Mouse (Mus musculus): ENCODE measurements around the gene Fhl4.

Fhl4 gene

DNA sequence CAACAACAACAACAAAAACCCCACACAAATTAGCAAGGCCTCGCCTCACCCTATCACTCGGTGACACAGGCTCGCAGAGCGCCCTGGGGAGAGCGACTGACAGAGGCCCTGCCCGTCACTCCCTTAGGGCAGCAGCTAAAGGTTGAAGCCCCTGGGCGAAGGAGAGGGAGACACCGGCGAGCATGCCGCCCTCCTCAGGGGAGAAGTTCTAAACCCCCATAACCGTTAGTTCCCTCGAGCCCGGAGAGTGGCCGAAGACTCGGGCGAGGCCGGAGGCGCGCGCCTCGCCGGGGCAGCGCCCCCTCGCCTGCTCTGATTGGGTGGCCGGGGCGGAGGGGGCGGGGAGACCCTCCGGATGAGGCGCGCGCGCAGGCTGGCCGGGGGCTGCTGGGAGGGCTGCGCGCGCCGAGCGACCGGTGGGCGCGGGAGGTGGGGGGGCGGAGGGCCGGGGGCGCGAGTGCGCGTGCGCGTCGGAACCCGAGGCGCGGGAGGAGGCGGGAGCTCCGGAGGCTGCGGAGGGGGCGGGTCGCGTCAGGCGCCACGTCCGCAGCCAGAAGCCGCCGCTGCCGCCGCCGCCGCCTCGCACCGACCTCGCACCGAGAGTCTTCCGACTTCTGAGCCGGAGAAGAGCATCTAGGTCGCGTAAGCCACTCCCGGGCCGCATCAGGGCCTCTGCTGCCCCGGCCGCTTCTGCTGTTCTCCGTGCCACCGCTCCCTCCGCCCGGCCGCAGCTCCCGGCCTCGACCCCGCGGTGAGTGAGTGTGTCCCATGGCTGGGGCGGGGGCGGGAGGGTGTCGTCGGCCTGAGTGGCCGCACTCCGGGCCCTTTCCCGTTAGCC lies at the start of gene Fhl4, which contains the start of gene Tmem263:
TSS of gene Fhl4 (minus strand) at position 249 of the 838 bp plus-strand sequence.
TSS of gene Tmem263 (plus strand) at position 381 of the 838 bp plus-strand sequence.
- peak; percentile 99 for DNase-seq

DNA sequence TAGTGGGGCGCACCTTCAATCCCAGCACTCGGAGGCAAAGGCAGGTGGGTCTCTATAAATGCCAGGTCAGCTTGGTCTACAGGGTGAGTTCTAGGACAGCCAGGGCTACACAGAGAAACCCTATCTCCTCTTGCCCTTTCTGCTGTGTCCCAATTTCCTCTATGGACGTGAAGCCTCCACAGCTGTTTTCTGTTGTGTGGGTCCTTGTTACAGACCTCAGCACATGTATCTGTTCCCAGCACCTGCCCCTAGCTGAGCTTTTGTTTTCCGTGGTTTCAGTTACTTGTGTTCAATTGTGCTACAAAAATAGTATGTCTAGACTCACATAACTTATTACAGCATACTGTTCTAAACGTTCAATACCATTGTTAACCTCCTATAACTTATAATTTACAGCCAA lies 46.9 kb upstream of the Fhl4 start:
- no peak for DNase-seq

DNA sequence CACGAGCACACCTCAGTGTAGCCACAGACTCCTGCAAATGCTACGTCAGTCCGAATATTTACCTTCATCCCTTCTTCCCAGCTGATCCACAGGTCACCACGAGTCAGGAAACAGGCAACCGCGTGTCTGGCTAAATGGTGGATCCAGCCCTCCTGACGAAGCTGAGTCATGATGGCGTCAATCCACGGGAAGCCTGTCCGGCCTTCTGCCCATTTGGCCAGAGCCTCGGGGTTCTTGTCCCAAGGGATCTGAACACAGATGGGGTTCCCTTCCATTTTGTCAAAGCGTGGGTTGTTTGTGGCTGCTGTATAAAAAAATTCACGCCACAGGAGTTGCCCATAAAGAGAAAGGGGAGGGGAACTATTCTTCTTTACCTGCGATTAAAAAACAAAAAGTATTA lies 44.0 kb upstream of the Fhl4 start:
- DNase-seq, result peak; percentile 84

DNA sequence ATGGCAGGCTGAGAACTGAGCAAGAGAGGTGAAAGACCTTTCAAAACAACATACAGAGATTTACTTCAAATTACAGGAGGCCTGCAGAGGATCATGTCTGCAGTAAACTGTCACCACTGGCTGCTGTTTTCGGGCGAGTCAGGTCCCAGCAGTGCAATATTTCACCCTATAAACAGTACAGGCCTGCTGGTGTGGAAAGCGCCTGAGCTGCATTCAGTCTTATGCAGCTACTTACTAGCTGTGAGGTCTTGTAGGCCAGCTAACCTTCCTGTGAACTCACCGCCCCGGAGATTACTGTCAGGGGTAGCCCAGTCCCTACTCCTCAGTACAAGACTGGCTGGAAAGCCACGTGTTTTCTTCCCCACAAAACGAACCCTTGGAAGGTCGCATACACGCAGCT lies 39.2 kb upstream of the Fhl4 start:
- no peak for DNase-seq

DNA sequence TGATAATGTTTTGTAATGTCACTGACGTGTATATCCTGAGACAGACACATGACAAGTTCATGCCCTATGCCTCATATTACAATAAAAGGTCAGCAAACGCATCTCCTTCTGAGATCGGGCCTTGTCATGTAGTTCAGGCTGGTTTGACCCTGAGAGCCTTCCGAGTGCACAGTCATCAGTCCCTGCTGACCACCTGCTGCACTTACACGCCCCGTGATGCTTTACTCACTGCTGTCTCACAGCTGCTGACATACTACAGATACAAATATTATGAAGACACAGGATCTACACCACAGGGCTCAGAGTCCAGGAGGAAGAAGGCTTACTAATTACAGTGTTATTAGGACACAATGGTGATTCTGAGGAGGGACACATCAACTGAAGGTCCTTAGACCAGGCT lies 34.3 kb upstream of the Fhl4 start:
- DNase-seq, result peak; percentile 72

DNA sequence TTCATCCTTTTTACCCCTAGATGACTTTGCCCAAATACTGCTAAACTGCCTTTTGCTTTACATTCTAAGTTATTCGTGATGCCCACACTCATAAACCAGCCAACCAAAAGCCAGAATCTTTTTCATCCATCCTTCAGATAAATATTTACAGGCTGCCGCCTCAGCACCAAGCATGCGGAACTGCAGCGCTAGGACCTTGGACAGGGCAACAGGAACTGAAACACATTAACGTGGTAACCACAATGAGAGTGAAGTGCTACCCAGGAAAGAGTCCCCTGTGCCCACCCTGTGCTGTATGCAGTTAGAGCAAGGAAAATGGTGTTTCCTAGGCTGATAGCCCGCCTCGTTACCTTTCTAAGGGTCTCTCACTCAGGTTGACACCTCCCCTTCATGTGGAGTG lies 26.2 kb upstream of the Fhl4 start:
- peak; percentile 88 for DNase-seq

DNA sequence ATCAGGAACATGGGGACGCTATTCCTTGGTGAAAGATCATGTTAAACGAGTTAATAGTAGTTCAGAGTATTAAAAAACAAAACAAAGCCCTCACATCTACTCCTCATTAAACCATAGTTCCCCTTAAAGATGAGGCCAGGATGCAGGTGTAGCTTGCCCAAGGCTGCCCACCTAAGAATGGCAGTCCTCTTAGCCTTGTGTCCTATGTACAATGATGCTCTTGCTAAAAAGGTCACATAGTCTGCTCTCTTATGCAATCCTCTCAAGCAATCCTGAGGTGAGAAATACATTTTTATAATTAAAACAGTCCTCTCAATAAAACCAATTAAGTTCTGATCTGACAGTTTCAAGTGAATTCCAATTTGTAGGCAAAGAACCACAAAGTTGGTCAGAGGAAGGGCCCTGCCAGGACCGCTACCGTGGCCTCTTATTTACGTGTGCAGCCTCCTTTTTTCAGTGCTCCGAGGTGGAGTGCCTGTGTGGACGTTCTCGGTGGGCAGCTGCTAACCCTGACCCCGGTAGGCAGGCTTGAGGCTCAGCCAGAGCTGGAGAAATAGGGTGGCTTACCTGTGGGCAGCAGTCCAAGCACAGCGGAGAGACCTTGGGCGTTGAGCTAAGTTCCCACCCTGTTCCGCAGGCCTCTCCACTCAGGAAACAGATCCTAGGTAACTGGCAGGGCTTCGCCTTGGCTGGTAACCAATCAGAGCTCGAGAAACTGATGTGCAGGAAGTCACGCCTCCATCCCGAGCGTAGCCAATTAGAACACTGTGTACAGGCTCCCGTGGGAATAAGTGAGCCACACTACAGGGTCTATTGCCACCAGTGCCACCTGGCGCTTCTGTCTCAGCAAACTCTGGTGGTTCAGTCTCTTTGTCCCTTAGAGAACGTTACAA lies 25.3 kb upstream of the Fhl4 start, which contains the start of gene Mterf2:
TSS of gene Mterf2 (minus strand) at position 633 of the 893 bp plus-strand sequence.
- DNase-seq, result peak; percentile 100

DNA sequence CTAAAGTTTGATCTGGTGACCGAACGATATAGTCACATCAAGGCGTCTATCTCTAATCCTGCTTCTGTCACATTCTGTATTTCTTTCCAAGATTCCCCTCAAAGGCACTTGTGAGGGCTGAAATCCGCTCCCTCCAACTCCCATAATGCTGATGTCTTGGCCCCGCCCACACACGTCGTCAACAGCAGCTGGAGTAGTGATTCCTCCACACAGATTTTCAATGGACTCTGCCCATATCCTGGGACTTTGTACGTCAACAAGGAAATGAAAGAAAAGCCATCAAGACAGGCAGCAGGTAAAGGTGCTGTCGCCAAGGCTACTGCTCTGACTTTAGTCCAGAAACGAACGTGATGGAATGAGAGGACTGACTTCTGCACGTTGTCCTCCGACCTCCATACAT lies 22.9 kb upstream of the Fhl4 start:
- DNase-seq, result no peak

DNA sequence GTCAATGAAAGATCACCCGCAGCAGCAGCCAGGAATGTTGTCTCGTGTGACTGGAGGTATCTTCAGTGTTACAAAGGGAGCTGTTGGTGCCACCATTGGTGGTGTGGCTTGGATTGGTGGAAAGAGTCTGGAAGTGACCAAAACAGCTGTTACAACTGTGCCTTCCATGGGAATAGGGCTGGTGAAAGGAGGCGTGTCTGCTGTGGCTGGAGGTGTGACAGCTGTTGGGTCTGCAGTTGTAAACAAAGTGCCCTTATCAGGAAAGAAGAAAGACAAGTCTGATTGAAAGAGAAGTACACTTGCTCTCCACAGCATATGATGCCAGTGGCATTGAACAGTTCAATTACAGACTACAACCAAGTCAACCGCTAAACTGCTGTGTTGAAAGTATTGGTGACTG lies 12.1 kb upstream of the Fhl4 start:
- peak; percentile 84 for DNase-seq

DNA sequence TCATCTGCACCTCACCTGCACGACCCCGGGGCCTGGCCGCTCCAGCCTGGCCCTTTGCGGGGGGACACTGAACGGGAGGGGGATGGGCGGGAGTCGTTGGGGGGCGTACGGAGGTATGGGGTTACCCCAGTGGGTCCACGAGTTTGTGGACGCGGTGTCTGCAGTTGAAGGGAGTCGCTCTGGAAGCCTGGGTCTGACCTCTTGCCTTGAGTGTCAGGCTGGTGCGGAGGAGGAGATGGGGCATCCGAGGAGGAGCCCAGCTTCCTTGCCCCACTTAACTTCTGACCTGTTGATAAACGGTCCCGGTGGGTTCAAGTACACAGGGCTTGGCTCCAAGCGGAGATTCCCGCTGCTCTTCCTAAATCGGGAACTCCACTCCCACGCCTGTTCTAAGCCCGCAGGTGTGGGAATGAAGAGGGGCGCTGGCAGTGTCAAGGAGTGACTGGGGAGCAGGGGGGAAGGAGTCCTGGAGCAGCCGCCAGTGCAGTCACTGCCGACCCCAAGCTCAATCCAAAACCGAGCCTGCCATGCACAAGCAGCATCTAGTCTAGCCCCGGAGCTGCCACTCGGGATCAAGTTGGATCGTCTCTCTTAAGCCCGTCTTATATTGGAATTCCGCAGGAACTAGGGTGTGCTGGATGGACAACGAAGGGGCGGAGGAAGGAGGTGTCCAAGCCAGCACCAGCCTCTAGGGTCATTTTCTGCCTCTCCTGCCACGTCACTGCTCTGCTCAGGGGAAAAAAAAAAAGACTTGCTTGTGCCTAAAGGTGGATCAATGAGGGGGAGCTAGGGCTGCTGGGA lies 990 bp upstream of the Fhl4 start:
- peak; percentile 95 for DNase-seq

DNA sequence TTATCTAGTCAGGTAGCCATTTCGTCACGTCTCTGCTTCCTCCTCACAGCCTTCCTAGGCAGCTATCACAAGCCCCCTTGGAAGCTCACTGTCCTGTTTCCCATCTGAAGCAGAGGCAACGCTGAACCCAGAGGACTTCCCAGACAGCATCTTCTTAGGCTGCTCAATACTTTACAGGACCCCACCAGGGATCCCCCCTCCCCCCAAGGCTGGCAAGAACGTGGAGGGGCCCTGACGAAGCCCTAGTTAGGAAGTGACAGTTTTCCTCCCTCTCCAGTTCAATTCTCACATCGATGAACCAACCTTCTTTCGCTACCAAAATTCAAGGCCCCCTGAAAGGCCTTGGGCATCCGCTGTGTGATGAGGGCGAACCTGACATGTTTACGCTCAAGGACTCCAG lies 454 bp downstream of the Fhl4 start:
- DNase-seq, result no peak

DNA sequence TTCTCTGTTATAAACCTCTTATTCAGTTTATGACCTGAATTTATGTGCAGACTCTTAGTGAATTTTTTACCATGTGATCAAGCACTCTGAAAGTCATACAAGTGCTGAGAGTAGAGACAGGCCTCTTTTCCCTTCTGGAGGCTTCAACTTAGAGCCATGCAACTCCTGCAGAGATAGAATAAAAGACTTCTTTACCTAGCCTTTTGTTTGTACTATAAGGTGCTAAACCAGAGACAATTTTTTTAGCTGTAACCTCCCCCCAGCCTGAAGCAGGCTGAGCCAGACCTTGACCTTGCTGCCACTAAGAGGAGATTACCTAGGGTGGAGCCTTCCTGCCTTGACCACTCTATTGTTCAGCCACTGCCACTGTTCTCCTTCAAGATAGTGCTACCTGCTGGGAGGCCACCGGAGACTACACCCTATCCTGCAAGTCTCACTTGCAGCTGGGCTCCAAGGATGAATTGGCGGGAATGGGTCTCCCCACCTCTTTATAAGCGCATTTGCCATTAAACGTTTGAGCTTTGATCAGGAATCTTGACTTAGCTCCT lies 30.6 kb downstream of the Fhl4 start:
- DNase-seq, result peak; percentile 74

DNA sequence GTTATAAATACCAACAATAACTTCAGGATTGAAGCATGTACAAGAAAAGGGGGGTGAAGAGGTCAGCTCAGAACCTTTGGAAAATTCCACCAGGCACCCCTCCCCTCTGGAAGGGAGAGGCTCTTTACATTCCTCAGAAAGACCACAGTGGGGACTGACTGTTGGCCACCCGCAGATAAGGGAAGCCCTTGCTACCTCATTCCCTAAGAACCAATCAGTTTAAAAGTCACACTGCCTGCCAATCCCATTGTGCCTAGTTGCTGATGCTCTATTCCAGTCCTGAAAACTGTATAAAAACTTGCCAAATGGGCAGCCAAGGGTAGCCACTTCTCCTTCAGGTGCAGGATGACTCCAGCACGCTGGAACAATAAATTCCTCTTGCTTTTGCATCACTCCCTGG lies 47.4 kb downstream of the Fhl4 start:
- DNase-seq, result peak; percentile 70

DNA sequence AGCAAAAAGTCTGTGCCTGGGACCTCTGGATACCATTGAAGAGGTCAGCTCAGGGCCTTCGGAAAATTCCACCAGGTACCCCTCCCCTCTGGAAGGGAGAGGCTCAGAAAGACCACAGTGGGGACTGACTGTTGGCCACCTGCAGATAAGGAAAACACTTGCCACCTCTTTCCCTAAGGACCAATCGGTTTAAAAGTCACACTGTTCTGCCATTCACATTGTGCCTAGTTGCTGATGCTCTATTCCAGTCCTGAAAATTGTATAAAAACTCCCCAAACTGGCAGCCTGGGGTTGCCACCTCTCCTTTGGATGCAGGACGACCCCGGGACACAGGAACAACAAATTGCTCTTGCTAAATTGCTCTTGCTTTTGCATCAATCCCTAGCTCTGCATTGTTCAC lies 49.8 kb downstream of the Fhl4 start:
- peak; percentile 71 for DNase-seq

DNA sequence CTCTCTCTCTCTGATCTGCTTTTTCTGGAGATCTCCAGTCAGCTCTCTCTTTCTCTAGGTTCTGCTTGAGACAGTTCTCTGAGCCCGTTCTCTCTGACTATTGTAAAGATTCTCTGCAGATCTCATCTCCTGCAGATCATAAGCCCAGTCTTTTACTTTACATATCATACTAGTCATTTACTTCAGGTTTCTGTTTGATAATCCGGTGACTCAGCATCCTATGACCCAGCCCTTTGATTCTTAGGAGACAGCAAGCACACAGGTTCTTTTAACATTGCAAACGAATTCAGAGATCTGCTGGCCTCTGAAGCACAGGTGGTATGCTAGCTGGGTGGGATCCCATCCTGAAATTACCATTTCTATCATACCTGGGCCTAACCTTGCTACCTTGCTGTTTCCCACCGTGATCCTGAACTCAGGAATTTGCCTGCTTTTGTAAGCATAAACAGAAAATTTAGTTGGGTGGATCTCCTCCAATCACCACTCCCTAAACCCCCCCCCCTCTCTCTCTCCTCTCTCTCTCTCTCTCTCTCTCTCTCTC lies 51.6 kb downstream of the Fhl4 start:
- DNase-seq, result peak; percentile 58

DNA sequence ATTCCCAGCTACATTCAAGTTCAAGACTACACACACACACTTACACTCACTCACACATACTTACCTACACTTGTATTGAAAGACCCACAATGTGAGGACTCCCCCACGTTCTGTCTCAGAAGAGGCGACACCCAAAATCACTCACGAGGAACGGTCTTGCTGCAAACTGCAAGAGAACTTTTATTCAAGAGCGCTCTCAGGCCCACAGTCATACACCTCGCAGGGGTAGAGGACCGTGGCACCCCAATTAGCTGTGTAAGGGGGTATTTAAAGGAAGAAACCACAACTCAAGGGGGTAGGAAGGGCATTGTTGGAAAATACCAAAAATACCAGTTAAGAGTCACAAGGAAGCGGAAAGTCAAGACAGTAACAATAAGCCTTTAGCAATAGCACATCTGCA lies 54.3 kb downstream of the Fhl4 start:
- peak; percentile 75 for DNase-seq

DNA sequence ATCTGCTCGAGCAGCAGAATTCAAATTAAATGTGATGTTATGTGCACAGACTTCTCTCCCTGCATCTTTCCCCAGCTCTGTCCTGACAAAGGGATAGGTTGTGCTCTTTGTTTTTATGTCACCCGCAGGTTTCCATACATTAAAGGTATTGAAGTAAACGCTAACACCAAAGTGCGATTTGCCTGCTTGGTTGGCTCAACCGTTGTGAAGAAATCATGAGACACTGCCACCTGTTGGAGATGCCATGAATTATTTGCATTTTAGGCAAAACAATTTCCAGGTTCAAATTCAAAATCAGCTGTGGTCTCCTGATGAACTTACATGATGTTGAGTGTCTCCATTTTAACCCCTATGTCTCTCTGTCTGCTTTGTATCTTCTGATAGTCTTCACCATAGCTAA lies 55.7 kb downstream of the Fhl4 start:
- DNase-seq, result peak; percentile 45
